Mouse (Mus musculus) frontal cortex, adult 2 months (tissue): ENCODE measurements around the gene Fibcd1. TPM values are rescaled to one million over a fixed set of nuclear protein-coding genes. Genes with fewer than 3 reads are reported as not detected.

Experiments used
- DNase-seq, 2 experiments: peaks; one replicate each; pipeline ENCODE4 v3.0.0; 2022; ENCODE audit warnings: low spot score in 1 of 2; ENCODE audit errors: extremely low spot score in 1 of 2
- polyA plus RNA-seq: library from polyadenylated mRNA; depleted of rRNA; stranded (reverse); fragments of >200 nt; gene quantifications from 2 replicates; pipeline ENCODE4 v1.2.3, GENCODE M21; 2012

Gene Fibcd1
- polyA plus RNA-seq, 1 experiment: 9.0 TPM

GRCm38 (mm10) chr2:31862919-31863318 lies 17.1 kb upstream of the Fibcd1 start:
- no peak for DNase-seq

DNA sequence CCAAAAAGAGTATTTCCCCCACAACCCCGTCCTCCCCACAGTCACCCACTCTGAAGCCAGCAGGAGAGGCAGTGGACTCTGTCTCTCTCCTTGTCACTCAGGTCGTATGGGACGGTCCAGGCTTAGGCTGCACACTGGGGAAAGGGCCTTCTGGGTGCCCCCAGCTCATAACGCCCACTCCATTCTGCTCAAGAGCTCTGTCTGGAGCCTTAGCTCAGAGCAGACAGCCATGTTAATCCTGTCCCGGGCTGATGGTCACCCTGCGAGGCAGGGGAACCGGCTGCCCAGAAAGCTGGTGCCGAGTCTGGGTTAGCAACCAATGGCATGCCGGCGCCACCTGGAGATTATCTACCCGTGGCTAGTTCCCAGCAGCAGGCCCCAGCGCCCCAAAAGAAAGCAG lies 12.7 kb upstream of the Fibcd1 start:
- no peak for DNase-seq

- DNase-seq: no peak
These were observed 11.4 kb upstream of the Fibcd1 start for GRCm38 (mm10) chr2:31857180-31857579.

GRCm38 (mm10) chr2:31855991-31856390 lies 10.2 kb upstream of the Fibcd1 start:
- DNase-seq: no peak

- peak in 1 of 2 experiments; percentile 25 for DNase-seq
These were observed 4.3 kb upstream of the Fibcd1 start for GRCm38 (mm10) chr2:31850141-31850540.

- DNase-seq: no peak
These were observed 2.1 kb upstream of the Fibcd1 start for GRCm38 (mm10) chr2:31847908-31848307.

- DNase-seq: no peak
These were observed 1.2 kb upstream of the Fibcd1 start for GRCm38 (mm10) chr2:31846692-31847660.

- no peak for DNase-seq
These were observed 301 bp downstream of the Fibcd1 start for GRCm38 (mm10) chr2:31845512-31845895.

DNA sequence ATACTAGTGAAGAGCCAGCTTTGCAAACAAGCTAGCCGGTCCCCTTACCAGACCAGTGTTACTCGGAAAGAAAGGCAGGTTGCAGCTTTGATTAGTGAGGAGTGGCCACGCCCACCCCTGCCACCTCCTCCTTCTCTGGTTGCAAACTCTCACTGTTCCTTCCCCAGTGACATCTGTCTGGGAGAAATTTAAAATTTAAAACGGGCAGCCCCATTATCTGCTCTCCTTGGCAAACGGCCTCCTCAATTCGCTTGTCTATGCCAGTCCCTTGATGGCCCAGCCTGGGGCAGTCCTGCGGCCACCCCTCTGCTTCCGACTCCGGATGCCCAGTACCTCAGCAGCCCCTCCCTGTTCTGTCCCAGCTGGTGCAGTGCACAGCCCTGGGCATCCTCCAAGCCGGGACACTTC lies 1.1 kb downstream of the Fibcd1 start:
- no peak for DNase-seq

GRCm38 (mm10) chr2:31838868-31839267 lies 6.9 kb downstream of the Fibcd1 start:
- no peak for DNase-seq

DNA sequence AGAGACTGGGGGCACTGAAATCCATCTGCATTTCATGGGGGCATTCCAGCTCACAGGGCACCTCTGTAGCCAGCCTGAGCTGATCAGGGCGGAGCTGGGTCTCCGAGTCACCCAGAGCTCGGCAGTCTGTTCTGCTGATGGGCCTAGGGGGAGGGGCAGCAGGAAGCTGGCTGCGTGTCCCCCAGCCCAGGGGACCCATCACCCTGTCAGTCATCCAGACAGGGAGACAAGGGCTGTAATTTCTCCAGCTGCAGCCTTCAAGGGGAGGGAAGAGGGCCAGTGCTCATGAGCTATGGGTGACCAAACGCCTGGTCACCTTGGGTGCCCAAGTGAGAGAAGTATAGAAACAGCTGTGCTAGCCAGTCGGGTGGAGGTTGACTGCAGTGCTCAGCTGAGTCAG lies 8.8 kb downstream of the Fibcd1 start:
- no peak for DNase-seq

GRCm38 (mm10) chr2:31836091-31836490 lies 9.7 kb downstream of the Fibcd1 start:
- DNase-seq: no peak

GRCm38 (mm10) chr2:31828311-31828825 lies 17.4 kb downstream of the Fibcd1 start:
- no peak for DNase-seq

DNA sequence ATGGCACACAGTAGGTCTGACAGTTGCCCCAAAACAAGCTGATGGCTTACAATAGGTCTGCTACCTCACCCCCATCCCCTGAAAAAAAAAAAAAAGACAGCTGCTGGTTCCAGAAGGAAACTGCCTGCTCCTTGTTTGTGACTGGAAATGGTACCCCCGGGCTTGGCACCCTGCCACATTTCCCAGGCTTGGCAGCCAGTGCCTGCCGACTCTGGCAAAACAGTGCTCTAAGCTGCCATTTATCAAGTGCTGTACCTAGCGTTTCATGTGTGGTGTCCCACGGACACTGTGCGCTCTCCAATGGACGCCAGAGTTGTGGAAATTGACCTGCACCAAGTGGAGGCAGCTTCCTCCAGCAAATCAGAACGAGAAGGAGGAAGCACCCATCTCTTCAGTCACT lies 17.9 kb downstream of the Fibcd1 start:
- peak in 1 of 2 experiments; percentile 63 for DNase-seq

GRCm38 (mm10) chr2:31826094-31827085 lies 19.4 kb downstream of the Fibcd1 start:
- peak in 1 of 2 experiments; percentile 47 for DNase-seq

DNA sequence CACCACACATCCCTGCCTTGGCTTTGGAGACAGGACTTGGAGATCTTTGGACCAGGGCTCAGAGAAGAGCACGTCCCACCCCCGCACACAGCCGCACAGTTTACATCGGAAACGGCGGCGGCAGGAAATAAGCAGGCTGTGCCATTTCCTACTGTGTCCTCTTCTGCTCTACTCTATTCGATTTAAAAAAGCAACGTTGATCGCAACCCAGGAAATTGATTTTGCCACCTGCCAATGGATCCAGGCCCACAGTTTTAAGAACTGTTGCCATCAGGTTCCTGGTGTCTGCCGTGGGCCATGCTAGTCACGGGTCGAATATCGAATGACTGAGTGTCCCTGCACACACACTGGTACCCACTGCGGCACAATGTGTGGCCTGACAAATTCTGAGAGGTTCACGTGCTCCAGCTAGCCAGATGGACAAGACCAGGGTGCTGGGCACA lies 20.3 kb downstream of the Fibcd1 start:
- DNase-seq: no peak

GRCm38 (mm10) chr2:31823933-31824730 lies 21.7 kb downstream of the Fibcd1 start:
- peak in 1 of 2 experiments; percentile 35 for DNase-seq

GRCm38 (mm10) chr2:31822524-31823371 lies 23.1 kb downstream of the Fibcd1 start:
- peak; percentile 52 to 83 for DNase-seq

DNA sequence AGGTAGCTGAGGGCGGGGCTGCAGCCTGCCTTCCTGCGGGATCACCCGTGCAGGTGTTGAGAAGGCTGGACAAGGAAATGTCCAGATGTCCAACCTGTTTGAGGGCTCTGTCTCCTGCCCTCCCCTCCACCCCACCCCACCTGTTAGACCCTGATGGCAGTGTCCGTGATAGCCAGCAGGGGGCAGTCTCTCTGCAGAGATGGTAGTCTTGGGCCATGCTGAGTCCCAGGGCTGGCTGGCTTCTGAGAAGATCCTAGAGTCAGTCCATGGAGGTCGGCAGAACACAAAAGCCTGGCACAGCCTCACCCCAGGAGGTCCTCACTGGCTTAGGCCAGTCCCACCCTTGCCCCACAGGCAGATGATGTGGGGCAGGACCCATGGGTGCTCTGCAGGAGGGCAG lies 30.4 kb downstream of the Fibcd1 start:
- peak in 1 of 2 experiments; percentile 82 for DNase-seq
